Mouse (Mus musculus) olfactory bulb, adult 2 months (tissue): ENCODE measurements at regions not wholly inside any gene's neighbourhood (a gene's known extent, or its start where the extent isn't known, plus 50 kb on each side); places are given as distances from the start of the nearest gene placed in this dataset.

Source experiments
- CTCF ChIP-seq: fragments of 200-500 bp; IDR thresholded peaks from 2 replicates; pipeline ENCODE4 v1.5.1; 2012; ENCODE audit warnings: low read depth, mild to moderate bottlenecking, low read length, moderate library complexity; ENCODE audit not compliant: insufficient read depth
- POLR2A ChIP-seq: fragments of 200-500 bp; IDR thresholded peaks from 2 replicates; pipeline ENCODE4 v1.6.1; 2012; ENCODE audit warnings: mild to moderate bottlenecking, low read depth, low read length, moderate library complexity; ENCODE audit not compliant: insufficient read depth

DNA sequence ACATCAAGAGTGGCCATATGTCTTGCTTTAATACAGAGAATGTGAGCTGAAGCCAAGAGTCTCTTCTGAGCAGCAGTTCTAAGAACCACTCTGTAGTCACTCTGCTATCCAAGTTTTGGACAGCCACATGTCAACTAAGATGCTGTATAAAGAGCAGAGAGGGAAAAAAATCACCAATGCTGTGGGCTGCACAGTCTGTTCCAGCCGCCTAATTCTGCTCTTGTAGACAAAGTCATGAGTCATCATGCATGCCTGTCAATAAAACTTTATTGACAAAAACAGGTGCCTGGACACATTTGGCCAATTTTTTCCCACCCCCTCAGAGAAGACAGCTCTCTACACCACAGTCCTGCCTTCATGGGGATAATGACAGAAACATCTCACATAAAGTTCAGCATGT is 185.7 kb upstream of the Dapk1 start:
- no peak for TF ChIP-seq POLR2A
- TF ChIP-seq CTCF = no peak
